Mouse (Mus musculus) gastrocnemius, postnatal 25 days (tissue): ENCODE data around the gene Rexo2. TPM values are rescaled to one million over a fixed set of nuclear protein-coding genes. Genes with fewer than 3 reads are reported as not detected.
A peak's percentile ranks its signal among the peaks of the same experiment; 100 is the strongest.
"Not testable (repeated sequence)": the region's sequence is repeated elsewhere in the genome, so short reads cannot be mapped to it uniquely, and the experiment has no call there.

ENCODE experiments used
- DNase-seq: peaks from one replicate; pipeline ENCODE4 v3.0.0; 2022
- long read RNA-seq, 2 experiments: library from polyadenylated mRNA; stranded (forward); transcript quantifications; one replicate each; pipeline ENCODE4 v2.0.0; 2021
- total RNA-seq, 2 experiments: library from RNA; stranded (reverse); gene quantifications; 1 replicate in 1 of 2; 2 replicates in 1 of 2; pipeline ENCODE4 v1.2.3; 2021

Gene Rexo2
- total RNA-seq = 10 to 100 TPM; 58.6 to 64.9 TPM
- long read RNA-seq, experiment 1, transcript Rexo2-201 (7 exons, 1,077 nt) = major isoform, 163 of 187 reads
- long read RNA-seq, experiment 1, partial matches to known transcripts = 0 of 187 reads
- long read RNA-seq, experiment 1, other reads (novel, unspliced or antisense) = 15 of 187 reads
- long read RNA-seq, experiment 2, transcript Rexo2-201 (7 exons, 1,077 nt) = major isoform, 141 of 166 reads
- long read RNA-seq, experiment 2, transcript Rexo2-202 (4 exons, 1,780 nt) = minor isoform, 8 of 166 reads
- long read RNA-seq, experiment 2, partial matches to known transcripts = 1 of 166 reads
- long read RNA-seq, experiment 2, other reads (novel, unspliced or antisense) = 12 of 166 reads

DNA sequence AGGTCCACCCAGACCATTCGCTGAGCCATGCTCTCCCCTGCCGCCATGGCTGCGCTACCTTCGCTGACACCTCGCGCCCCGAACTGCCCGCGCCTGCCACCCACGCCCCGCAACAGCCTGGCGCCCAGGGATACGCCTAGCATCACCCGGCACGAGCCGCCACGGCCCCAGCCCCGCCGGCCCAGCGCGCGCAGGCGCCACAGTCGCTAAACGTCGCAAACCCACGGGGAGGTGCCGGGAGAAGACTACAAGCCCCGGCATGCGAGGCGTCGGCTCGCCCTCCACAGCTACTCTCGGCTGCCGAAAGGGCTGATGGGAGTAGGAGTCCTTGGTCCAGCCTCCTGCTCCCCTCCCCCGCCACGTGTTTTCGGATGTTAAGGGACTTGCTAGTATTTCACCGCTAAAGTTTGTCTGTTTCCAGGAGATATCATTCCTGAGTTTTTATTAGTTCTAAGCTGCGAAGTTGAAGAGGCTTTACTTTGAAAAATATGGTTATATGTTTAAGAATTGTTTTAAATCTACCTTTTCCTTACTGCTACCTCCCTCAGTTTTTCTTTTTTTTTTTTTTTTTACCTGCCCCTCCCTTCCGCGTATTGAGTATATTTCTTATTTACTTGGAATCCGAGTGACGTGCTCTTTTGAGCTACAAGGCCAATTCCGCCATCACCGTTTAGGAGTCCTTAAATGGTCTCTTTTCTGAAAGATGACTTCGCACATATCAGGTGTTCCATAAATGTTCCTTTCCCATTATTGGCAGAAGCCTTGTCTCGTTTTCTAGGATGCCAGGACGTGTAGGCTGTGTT, at the start of gene Rexo2:
Gene Rexo2 (minus strand): TSS at position 213 of the 803 bp plus-strand sequence.
- DNase-seq = peak; percentile 95

DNA sequence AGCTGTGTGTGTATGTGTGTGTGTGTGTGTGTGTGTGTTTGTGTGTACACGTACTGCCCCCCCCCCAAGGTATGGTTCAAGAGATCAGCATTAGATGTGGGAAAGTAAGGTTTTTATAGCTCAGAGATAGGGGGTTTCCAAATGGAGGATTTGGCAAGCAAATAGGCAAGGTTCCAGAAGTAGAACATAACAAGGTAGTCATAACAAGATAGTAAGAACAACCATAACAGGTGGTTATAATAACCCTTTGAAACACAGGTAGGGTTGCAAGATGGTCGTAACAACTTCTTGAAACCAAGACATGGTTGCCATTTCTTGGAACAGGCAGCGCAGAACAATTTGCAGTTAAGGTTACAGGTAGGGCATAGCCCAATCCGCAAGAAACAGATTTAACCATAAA, 46.1 kb upstream of the Rexo2 start:
- no peak for DNase-seq

DNA sequence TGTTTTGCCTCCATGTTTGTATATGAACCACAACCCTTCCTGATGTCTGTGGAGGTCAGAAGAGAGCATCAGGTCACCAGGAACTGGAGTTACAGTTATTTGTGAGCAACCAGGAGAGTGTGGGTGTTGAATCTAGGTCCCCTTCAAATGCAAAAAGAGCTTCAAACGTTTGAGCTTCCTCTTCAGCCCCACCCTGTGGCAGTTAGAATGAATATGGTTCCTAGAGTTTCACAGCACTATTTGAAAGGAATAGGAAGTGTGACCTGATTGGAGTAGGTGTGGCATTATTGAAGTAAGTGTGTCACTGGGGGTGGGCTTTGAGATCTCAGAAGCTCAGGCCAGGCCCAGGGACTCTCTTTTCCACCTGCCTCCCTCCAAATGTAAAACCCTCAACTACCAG, 45.1 kb upstream of the Rexo2 start:
- DNase-seq = no peak

DNA sequence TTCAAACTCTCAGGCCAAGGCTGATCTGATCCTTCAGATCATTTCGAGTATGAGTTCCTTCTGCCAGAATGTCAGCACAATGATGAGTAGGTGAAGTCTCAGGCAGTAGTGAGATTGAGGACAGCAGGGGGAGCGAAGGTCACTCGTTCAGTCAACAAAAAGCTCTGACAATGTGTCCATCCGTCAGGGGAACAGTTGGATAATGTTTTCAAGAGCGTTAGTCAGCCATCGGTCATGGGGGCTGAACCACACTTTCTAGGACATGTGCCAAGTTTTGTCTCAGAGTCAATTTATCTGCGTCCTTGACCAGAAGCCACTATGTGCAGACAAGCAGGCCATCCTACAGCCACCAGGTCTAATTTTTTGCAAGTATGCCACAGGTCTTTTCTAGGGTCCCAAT, 40.0 kb upstream of the Rexo2 start:
- DNase-seq = not testable (repeated sequence)

DNA sequence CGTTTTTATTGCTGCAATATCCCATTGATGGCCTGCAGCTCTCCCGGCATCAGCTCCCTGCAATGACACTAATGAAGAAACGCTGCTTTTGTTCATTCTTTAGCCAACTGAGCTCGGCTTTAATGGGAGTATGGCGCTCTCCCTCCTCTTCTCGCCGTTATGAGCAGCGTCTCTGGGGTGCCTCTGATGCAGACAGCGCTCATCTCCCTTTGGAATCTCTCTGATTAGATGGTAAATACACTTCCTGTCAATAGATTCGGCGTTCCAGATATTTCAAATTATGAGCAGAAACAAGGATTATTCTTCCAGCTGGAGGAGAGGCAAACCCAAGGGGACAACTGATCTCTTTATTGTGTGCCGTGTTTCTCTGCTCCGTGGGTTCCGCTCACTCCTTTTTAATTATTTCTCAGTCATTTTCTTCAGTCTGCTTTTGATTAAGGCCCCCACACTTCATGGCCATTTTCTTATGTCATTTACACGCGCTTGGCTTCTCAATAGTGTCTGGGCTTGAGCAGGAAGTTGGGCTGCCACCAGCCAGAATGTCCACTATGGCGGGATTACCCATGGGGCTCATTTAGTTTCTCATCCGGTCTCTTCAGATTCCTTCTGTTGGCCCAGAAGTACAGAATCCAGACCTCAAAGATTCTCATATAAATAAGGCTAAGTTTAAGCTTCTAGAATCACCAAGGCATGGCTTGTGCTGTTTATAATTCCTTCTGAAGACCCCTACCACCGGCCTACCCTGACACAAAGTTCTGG, 37.1 kb upstream of the Rexo2 start:
- no peak for DNase-seq

DNA sequence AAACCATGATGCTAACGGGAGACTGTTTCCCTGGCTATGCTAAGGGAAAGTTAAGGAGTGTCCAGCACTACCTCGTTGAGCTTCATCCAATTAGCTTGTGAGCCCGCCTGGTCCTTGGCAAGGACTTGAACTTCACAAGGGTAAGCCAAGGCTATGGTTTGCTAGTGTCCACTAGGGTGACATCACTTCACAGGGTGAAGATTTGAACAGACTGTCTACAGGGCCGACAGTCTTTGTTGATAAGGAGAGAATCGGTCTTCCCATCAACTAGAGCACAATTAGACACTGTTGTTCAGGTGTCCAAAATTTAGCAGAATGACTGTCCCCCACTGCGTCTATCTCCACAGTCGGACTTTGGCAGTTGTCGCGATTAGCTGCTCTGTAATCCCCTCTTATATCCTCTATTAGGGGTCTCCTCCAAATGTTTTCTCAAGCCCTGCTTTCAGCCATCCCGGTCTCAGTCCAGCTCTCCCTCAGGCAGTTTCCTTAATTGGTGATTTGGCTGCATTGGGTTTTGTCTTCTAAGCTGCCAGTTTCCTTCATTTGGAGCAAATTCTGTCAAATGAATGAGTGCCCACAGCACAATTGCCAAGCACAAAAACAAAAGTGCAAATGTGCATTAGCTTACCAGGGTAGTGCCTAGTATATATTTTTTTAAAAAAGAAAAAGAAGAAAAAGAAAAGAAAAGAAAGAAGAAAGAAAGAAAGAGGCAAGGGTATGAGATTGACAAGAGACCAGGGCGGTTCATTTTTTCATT, 36.4 kb upstream of the Rexo2 start:
- no peak for DNase-seq

DNA sequence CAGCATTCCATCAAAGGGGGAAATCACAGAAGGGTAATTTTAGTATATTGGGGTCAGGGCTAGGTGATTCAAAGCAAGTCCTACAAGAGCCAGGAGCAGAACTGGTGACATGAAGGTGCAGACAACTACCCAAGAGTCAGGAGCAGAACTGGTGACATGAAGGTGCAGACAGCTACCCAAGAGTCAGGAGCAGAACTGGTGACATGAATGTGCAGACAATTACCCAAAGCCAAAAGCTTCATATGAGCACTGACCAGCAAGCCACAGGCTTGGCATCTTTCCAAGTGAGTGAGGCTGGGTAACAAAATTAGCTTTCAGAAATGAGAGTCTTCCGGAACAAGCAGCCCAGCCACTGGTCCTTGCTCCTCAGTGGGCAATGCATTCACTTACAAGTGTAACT, 34.9 kb upstream of the Rexo2 start:
- no peak for DNase-seq

- no peak for DNase-seq
These were observed 29.7 kb upstream of the Rexo2 start for GRCm38 (mm10) chr9:48510134-48510533.

- no peak for DNase-seq
These were observed 24.4 kb upstream of the Rexo2 start for GRCm38 (mm10) chr9:48504741-48505365.

GRCm38 (mm10) chr9:48503001-48503400, 22.6 kb upstream of the Rexo2 start:
- DNase-seq = no peak

DNA sequence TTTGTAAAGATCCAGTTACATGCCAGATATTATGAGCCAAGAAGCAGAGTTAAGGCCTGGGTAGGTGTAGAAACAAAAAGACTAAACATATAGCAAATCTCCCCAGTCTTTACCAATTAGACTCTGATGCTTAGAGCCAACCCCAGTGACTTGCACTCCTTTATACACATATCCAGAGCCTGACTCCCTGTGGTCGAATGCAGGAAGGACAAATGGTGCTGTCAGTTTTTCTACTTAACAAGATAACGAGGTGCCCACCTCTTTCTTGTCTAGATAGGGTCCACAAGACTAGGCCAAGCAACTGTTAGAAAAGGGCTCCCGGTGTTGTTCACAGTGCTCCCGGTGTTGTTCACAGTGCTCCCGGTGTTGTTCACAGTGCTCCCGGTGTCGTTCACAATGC, 20.8 kb upstream of the Rexo2 start:
- DNase-seq = no peak

GRCm38 (mm10) chr9:48495548-48495932, 15.1 kb upstream of the Rexo2 start:
- no peak for DNase-seq

GRCm38 (mm10) chr9:48494817-48495547, 14.6 kb upstream of the Rexo2 start, which contains the start of the genes Rbm7 and Gm5617:
Gene Rbm7 (minus strand): TSS chr9:48495299.
Gene Gm5617 (plus strand): TSS chr9:48495442.
- DNase-seq = peak; percentile 94

DNA sequence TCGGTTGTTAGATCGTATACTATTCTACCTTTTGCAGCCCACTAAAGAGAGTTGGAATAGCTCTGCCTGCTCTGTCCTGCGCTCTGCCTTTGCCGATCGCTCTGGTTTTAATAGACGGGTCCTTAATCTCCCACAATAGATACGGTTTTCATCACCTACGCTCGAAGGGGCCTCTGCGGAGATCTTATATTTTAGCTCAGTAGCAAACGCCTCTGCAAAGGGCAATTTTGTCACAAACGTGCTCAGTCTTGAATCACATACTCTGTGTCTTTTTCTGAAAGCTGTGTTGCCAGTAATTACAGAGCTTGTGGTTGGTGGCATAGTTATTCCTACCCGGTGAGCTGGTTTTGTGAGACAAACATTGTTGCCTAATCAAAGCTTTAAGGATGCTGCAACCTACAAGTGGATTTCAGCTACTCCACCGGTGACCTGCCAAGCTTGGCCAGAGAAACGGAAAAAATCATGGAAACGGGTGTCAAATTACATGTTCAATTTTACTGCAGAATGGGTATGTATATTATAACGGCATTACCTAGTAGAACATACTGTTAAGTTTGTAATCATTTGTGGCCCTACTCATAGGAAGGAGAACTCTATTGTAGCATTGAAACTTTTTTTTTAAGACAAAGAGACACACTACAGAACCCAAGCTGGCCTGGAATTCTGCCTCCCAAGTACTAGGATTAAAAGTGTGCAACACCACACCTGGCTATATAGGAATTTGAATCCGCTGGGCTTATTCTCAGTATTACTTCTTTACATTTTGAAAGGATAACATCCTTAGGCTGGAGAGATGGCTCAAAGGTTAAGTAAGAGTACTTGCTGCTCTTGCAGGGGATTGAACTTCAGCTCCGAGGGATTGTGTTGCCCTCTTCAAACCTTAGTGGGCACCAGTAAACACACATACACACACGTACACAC, 1.1 kb upstream of the Rexo2 start:
- no peak for DNase-seq

GRCm38 (mm10) chr9:48479838-48480410, 499 bp downstream of the Rexo2 start:
- no peak for DNase-seq

DNA sequence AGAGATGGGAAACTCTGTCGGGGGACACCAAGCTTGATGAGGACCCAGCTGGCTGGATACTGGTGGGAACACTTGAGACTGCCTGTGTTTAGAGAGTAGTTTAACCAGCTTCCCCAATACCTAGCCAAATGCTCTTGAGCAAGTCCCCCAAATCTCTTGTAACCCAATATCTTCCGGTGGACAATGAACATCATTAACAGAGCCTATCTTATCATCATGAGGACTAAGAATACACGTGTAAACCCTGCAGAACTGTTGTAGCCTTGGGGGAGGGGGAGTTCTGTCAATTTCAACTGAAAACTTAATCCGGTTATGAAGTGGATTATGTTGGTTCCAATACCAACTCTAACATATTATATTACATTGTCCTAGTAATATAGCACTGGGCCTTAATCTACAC, 1.6 kb downstream of the Rexo2 start:
- DNase-seq = no peak

- no peak for DNase-seq
These were observed 3.9 kb downstream of the Rexo2 start for GRCm38 (mm10) chr9:48476236-48477165.

- DNase-seq = no peak
These were observed 6.1 kb downstream of the Rexo2 start for GRCm38 (mm10) chr9:48474367-48474766.
